Mouse (Mus musculus) spleen, postnatal 14 days (tissue): ENCODE measurements around the gene Fem1a.
A peak's percentile ranks its signal among the peaks of the same experiment; 100 is the strongest.
"Not testable (repeated sequence)": the region's sequence is repeated elsewhere in the genome, so short reads cannot be mapped to it uniquely, and the experiment has no call there.

Experiments used
- DNase-seq, 2 experiments: peaks; one replicate each; pipeline ENCODE4 v3.0.0; 2021 to 2022; ENCODE audit warnings: low spot score in 2 of 2

Fem1a gene

GRCm38 (mm10) chr17:56255429-56255828 lies 1.2 kb upstream of the Fem1a start:
- no peak for DNase-seq

- peak; percentile 95 to 98 for DNase-seq
Observed at GRCm38 (mm10) chr17:56255863-56256238, 759 bp upstream of the Fem1a start.

DNA sequence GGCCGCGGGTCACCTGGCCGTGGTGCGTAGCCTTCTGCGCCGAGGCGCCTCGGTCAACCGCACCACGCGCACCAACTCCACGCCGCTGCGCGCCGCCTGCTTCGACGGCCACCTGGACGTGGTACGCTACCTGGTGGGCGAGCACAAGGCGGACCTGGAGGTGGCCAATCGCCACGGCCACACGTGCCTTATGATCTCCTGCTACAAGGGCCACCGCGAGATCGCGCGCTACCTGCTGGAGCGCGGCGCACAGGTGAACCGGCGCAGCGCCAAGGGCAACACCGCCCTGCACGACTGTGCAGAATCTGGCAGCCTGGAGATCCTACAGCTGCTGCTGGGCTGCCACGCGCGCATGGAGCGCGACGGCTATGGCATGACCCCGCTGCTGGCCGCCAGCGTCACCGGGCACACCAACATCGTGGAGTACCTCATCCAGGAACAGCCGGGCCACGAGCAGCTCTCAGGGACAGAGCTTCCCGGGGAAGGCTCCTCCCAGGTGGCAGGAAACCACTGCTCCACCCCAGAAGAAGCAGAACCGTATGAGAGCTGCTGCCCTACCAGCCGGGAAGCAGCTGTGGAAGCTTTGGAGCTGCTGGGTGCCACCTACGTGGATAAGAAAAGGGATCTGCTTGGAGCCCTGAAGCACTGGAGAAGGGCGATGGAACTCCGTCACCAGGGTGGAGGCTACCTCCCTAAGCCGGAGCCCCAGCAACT lies 728 bp downstream of the Fem1a start:
- DNase-seq, result no peak

- DNase-seq, result not testable (repeated sequence)
Observed at GRCm38 (mm10) chr17:56258269-56258668, 1.7 kb downstream of the Fem1a start.

GRCm38 (mm10) chr17:56258812-56259211 lies 2.2 kb downstream of the Fem1a start:
- DNase-seq, result not testable (repeated sequence)

DNA sequence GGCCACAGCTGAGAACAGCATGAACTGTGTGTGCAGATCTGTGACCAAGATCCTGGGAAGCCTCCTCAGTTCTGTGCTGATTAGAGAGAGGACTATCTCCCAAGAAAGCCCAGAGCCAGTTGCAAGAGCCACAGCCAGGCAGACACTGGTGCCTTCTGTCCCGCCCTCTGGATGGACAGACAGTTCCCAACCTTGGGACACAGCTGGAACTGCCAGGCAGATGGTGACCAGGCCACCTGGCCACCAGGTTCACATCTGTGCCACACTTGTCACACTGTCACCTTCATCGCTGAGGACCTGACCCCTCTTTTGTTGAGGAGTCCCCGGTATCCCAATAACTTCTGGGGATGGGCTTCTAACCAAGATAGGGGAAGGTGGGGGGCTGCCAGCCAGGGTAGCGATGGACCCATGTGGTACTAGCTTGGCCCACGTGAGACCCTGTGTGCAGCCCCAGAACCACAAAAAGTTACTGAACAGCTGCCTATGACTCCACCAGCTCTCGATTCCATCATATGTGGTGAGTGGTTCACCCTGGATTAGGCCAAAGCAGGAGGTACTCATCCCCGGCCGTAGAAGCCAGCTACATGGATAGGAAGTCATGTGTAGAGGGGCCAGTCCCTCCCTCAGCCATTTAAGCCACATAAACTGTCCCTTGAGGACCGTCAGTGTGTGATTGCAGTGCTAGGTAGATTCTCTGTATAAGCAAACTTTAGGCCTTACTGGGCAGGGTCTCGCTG lies 2.9 kb downstream of the Fem1a start:
- DNase-seq, result no peak

GRCm38 (mm10) chr17:56261166-56261565 lies 4.6 kb downstream of the Fem1a start:
- DNase-seq, result no peak

DNA sequence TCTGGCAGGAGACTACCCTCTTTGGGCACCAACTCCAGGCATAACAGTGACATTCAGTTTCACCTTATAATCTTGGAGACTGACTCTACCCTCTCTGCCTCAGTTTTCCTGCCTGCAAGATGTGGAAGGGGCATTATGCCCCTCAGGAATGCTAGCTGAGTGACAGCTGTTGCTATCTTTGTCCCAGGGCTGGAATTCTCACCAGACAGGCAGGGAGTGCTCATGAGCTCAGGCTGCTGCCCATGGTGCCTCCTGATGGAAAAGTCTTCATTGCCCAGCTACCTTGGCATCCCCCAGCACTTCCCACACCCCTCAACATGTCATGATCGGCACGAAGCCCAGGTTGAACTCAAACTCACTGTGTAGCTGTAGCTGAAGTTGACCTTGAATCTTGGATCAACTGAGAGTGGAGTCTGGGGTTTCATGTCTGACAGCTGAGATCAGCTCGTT lies 6.1 kb downstream of the Fem1a start:
- no peak for DNase-seq

DNA sequence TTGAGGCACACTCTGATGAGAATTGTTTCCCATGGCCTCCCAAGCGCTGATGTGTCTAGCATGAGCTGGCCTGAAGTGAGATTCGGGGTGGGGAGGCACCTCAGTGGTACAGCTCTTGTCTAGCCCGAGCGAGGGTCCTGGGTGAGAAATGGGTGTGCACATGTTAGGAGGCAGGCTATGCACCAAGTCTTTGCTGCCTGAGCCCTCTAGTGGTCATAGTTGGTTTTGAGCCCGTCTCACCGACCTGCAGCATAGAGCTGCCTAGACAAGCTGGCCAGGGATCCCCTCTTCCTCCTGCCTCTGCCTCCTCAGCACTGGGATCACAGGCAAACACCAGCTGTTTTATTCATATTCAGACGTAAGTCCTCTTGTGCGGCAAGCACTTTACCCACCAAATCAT lies 7.4 kb downstream of the Fem1a start:
- DNase-seq, result peak; percentile 58 to 78

DNA sequence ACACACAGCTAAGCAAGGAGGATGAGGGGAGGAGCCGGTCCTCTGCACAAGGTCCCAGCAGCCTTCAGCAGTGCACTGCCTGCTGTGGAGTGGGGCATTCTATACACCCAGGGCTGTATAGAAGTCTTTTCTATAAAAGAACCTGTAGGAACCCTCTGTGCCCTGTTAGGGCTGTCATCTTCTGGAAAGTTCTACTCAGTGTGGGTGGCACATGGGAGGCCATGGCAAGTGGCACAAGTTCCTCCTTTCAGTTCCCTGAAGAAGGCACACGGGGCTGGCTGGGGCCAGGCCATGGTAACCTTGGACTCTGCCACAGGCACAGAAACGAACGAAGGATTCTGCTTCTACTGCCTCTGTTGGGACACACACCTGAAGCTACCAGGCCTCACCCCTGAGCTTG lies 8.4 kb downstream of the Fem1a start:
- no peak for DNase-seq

GRCm38 (mm10) chr17:56265869-56266268 lies 9.3 kb downstream of the Fem1a start:
- no peak for DNase-seq

DNA sequence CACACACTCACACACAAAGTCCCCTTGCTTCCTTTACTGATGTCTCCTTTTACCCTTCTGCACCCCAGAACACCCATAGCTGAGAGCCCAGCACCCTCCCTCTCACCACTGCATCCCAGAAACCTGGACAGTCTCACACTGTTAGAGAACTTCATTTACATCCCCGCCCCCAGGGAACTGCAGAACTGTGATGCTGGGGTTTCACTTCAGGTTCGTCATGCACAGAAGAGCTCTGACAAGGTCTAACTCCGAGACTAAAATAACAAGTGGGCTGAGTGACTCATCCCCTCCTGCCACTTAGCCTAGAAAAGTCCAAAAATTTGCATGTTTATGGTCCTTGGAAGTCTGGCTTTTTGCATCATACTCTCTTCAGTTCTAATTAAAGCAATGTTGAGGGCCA lies 9.7 kb downstream of the Fem1a start:
- peak in 1 of 2 experiments; percentile 52 for DNase-seq

GRCm38 (mm10) chr17:56269153-56269630 lies 12.6 kb downstream of the Fem1a start:
- no peak for DNase-seq

DNA sequence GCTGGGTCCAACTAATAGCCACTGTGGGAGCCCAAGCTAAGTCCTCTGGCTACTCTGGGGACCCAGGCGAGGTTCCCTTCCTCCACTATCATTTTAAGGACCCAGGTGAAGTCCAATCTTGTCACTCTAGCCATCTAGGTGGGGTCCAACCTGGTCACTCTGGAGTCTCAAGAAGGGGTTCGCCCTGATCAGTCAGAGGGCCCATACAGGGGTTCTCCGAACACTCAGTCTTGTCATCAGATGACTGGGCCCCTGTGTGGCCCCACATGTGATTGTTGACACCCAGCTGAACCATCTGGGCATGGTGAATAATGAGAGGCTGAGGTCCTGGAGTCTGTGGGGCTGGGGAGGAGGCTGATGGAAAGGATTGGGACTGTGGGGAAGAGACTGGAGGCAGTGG lies 13.1 kb downstream of the Fem1a start:
- DNase-seq, result no peak

DNA sequence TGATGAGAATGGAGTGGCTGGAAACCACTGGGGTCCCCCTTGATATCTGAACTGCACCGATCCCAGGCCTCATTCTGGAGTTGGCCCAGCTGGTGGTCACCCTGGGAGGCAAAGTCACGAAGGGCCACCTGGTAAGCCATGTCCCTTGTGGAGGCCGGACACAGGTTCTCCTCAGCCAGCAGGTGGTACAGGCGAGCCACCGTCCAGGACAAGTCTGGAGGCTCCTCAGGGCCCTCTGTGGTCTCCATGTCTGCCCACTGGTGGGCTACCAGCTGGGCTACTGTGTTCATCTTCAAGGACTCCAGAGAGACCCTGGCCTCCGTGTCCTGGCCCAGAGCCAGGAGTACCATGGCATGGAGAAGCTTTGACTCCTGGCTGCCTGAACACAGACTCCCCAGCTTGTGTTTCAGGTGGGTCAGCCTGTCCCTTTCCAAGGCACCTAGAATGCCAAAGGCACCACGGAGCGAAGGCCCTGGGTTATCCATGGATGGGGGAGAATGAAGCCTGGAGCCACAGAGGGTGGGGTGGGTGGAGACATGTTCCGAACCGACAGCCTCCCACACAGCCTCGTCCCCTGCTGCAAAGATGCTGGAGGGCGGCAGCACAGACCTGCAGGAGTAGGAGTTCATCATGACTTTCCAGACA lies 15.1 kb downstream of the Fem1a start:
- no peak for DNase-seq

DNA sequence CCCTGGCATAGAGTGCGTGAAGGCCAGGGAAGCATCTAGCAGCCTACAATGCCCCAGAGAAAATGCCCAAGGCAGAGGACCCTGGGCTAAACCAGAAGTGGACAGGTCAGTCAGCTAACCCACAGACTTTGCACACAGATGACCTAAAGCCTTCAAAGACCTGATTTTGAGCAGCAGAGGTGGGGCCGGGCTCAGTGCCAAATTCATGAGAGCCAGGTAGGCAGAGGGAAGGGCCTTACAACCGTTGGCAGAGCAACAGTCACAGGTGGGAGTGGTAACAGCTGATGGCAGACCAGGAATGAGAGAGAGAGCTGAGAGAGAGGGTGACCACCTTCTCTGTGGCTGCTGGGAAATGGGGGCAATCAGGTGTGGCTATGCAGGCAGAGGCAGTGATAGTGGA lies 16.0 kb downstream of the Fem1a start:
- DNase-seq, result no peak

- no peak for DNase-seq
Observed at GRCm38 (mm10) chr17:56273482-56273881, 16.9 kb downstream of the Fem1a start.

DNA sequence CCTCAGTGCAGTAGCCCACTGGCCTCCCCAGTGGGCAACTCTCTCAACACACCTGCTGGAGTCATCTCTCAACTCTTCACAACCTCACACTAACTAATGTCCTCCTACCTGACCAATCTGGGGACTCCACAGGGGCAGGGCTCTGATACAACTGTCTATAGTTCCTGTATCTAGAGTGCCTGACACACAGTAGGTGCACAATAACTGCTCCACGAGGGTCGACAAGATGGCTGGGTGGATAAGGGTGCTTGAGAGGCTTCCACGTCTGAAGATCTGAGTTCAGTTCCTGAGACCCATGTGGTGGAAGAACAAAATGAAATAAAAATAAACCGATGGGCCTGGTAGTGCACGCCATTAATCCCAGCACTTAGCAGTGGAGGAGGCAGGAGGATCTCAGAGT lies 17.4 kb downstream of the Fem1a start:
- no peak for DNase-seq

- DNase-seq, result no peak
Observed at GRCm38 (mm10) chr17:56275842-56276480, 19.4 kb downstream of the Fem1a start.

- DNase-seq, result peak; percentile 61 to 69
Observed at GRCm38 (mm10) chr17:56276643-56277566, 20.3 kb downstream of the Fem1a start, which contains the start of gene Ticam1. Gene Ticam1, minus strand, starts transcription at chr17:56276786.

DNA sequence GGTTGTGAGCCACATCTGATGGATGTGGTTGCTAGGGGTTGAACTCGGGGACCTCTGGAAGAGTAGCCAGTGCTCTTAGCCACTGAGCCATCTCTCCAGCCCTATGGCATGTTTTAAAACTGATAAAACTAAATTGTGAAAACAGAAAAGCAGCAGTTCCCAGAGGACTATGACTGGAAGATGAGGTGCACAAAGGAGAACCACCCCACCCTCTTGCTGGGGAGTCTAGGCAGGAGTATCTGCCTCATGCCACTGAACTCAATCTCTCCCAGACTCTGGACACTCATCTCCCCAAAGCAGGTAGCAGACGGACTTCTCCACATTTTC lies 20.9 kb downstream of the Fem1a start:
- DNase-seq, result no peak
